Mouse (Mus musculus) kidney, adult 8-10 months (tissue): Measurements from ENCODE around the gene Adcy3.

ENCODE experiments used
- DNase-seq, 2 experiments: peaks; one replicate each; pipeline ENCODE4 v3.0.0; 2022

The Adcy3 gene

GRCm38 (mm10) chr12:4132941-4133846, at the start of gene Adcy3:
Gene Adcy3, plus strand, starts transcription at chr12:4133103.
- no peak for DNase-seq

GRCm38 (mm10) chr12:4083441-4083840, 49.5 kb upstream of the Adcy3 start:
- DNase-seq = no peak

GRCm38 (mm10) chr12:4107383-4107782, 25.5 kb upstream of the Adcy3 start:
- peak; percentile 26 to 60 for DNase-seq

GRCm38 (mm10) chr12:4116132-4116531, 16.8 kb upstream of the Adcy3 start:
- DNase-seq = no peak

- no peak for DNase-seq
Observed at GRCm38 (mm10) chr12:4117136-4117535, 15.8 kb upstream of the Adcy3 start.

- DNase-seq = no peak
Observed at GRCm38 (mm10) chr12:4117579-4117978, 15.3 kb upstream of the Adcy3 start.

GRCm38 (mm10) chr12:4127346-4127745, 5.6 kb upstream of the Adcy3 start:
- no peak for DNase-seq

- DNase-seq = no peak
Observed at GRCm38 (mm10) chr12:4133847-4134212, 927 bp downstream of the Adcy3 start.

- DNase-seq = no peak
Observed at GRCm38 (mm10) chr12:4143179-4143578, 10.3 kb downstream of the Adcy3 start.

GRCm38 (mm10) chr12:4150936-4151335, 18.0 kb downstream of the Adcy3 start:
- DNase-seq = peak in 1 of 2 experiments; percentile 10

GRCm38 (mm10) chr12:4151969-4152368, 19.1 kb downstream of the Adcy3 start:
- DNase-seq = no peak

GRCm38 (mm10) chr12:4157466-4157865, 24.6 kb downstream of the Adcy3 start:
- DNase-seq = no peak

GRCm38 (mm10) chr12:4158179-4158578, 25.3 kb downstream of the Adcy3 start:
- DNase-seq = no peak

GRCm38 (mm10) chr12:4158868-4159632, 26.1 kb downstream of the Adcy3 start:
- DNase-seq = no peak

- DNase-seq = no peak
Observed at GRCm38 (mm10) chr12:4160322-4160721, 27.4 kb downstream of the Adcy3 start.

GRCm38 (mm10) chr12:4162886-4163285, 30.0 kb downstream of the Adcy3 start:
- DNase-seq = no peak

- no peak for DNase-seq
Observed at GRCm38 (mm10) chr12:4166970-4167369, 34.1 kb downstream of the Adcy3 start.

- DNase-seq = no peak
Observed at GRCm38 (mm10) chr12:4169058-4169457, 36.2 kb downstream of the Adcy3 start.

- no peak for DNase-seq
Observed at GRCm38 (mm10) chr12:4169622-4170021, 36.7 kb downstream of the Adcy3 start.

- DNase-seq = no peak
Observed at GRCm38 (mm10) chr12:4173108-4173790, 40.3 kb downstream of the Adcy3 start.

- no peak for DNase-seq
Observed at GRCm38 (mm10) chr12:4178839-4179238, 45.9 kb downstream of the Adcy3 start.

GRCm38 (mm10) chr12:4179671-4180233, 46.8 kb downstream of the Adcy3 start:
- no peak for DNase-seq

- no peak for DNase-seq
Observed at GRCm38 (mm10) chr12:4180507-4180906, 47.6 kb downstream of the Adcy3 start.
